Mouse (Mus musculus) lung, postnatal 0 days (tissue): Measurements from ENCODE around the gene Klk1b5. TPM values are rescaled to one million over a fixed set of nuclear protein-coding genes. Genes with fewer than 3 reads are reported as not detected.
"Not testable (repeated sequence)": the region's sequence is repeated elsewhere in the genome, so short reads cannot be mapped to it uniquely, and the experiment has no call there.

Experiments used
- ATAC-seq: fragments of 200-750 bp; cut with Nextera tagmentation; 2 replicates; pipeline ENCODE4 v1.8.0; 2017; ENCODE audit warnings: moderate library complexity
- DNase-seq: peaks from one replicate; pipeline ENCODE4 v3.0.0-alpha.2; 2016; ENCODE audit warnings: low spot score
- H3K27ac ChIP-seq: fragments of 300-500 bp; sonication (generic); 2 replicates; pipeline ENCODE4 v1.5.1; 2014; ENCODE audit warnings: antibody characterized with exemption, mild to moderate bottlenecking, low read length, mixed read lengths
- H3K27me3 ChIP-seq: fragments of 300-500 bp; sonication (generic); replicated peaks from 2 replicates; pipeline ENCODE4 v1.6.1; 2014; ENCODE audit warnings: low read length, mixed read lengths; ENCODE audit not compliant: insufficient read depth
- H3K36me3 ChIP-seq: fragments of 300-500 bp; sonication (generic); 2 replicates; pipeline ENCODE4 v1.6.1; 2014; ENCODE audit warnings: low read length, mixed read lengths; ENCODE audit not compliant: insufficient read depth
- H3K4me1 ChIP-seq: fragments of 300-500 bp; sonication (generic); 2 replicates; pipeline ENCODE4 v1.6.1; 2014; ENCODE audit warnings: antibody characterized with exemption, low read depth, low read length, mixed read lengths; ENCODE audit not compliant: insufficient read depth
- H3K4me2 ChIP-seq: fragments of 300-500 bp; sonication (generic); replicated peaks from 2 replicates; pipeline ENCODE4 v1.6.1; 2014; ENCODE audit warnings: low read depth, mild to moderate bottlenecking, low read length, moderate library complexity, mixed read lengths
- H3K4me3 ChIP-seq: fragments of 300-500 bp; sonication (generic); 2 replicates; pipeline ENCODE4 v1.5.1; 2014; ENCODE audit warnings: low read depth, low read length
- H3K9ac ChIP-seq: fragments of 300-500 bp; sonication (generic); replicated peaks from 2 replicates; pipeline ENCODE4 v1.6.1; 2014; ENCODE audit warnings: low read depth, mild to moderate bottlenecking
- H3K9me3 ChIP-seq: fragments of 300-500 bp; sonication (generic); 2 replicates; pipeline ENCODE4 v1.6.1; 2016; ENCODE audit warnings: low read length, mixed read lengths
- CTCF ChIP-seq: IDR thresholded peaks from 2 replicates; pipeline ENCODE4 v1.5.1; 2016; ENCODE audit warnings: antibody characterized with exemption, mild to moderate bottlenecking
- EP300 ChIP-seq: IDR thresholded peaks from 2 replicates; pipeline ENCODE4 v1.6.1; 2016; ENCODE audit warnings: antibody characterized with exemption, mild to moderate bottlenecking, control low read depth
- WGBS: fragments of 180-500 bp; shearing (Covaris S2); extraction: QIAGEN DNeasy Blood & Tissue Kit; methylation state at CpG from one replicate; pipeline ENCODE4 v1.1.7; 2014; 5-methylcytosine and 5-hydroxymethylcytosine counted together
- polyA plus RNA-seq: library from polyadenylated mRNA; unstranded; fragments of >200 nt; fragmentation: Nextera tagmentation; extraction: Ambion mirVana; gene quantifications from 2 replicates; pipeline ENCODE4 v1.2.1, GENCODE M21; 2015

Klk1b5 gene
- polyA plus RNA-seq, 1 experiment from 2014 or later = not detected

GRCm38 (mm10) chr7:44208307-44208706, 7.4 kb upstream of the Klk1b5 start:
- no peak overlapping the region for H3K27ac ChIP-seq
- H3K4me1 ChIP-seq = no peaks in the 10 kb centered on the region
- H3K9ac ChIP-seq = no peak overlapping the region
- DNase-seq (no peak), ATAC-seq (no peak)
- TF ChIP-seq EP300 (no peak), CTCF (no peak)
- H3K4me2 ChIP-seq = no peak overlapping the region
- 80% methylated on average over 3 of the region's 3 CpGs for WGBS
- no peak overlapping the region for H3K4me3 ChIP-seq
- H3K9me3 ChIP-seq = no peaks in the 10 kb centered on the region
- no peaks in the 10 kb centered on the region for H3K27me3 ChIP-seq
- H3K36me3 ChIP-seq = no peaks in the 10 kb centered on the region

- DNase-seq, H3K27me3 ChIP-seq, H3K4me2 ChIP-seq, H3K9ac ChIP-seq, H3K4me3 ChIP-seq, H3K27ac ChIP-seq, ATAC-seq, H3K36me3 ChIP-seq, H3K4me1 ChIP-seq, H3K9me3 ChIP-seq: not testable (repeated sequence)
- 56% methylated on average over 8 of the region's 10 CpGs for WGBS
These were observed 5.9 kb downstream of the Klk1b5 start for GRCm38 (mm10) chr7:44221601-44222000.

- not testable (repeated sequence) for H3K36me3 ChIP-seq, H3K4me3 ChIP-seq, H3K4me2 ChIP-seq, H3K27ac ChIP-seq, ATAC-seq, H3K9me3 ChIP-seq, DNase-seq, H3K4me1 ChIP-seq, H3K9ac ChIP-seq, H3K27me3 ChIP-seq
- 53% methylated on average over 6 of the region's 6 CpGs for WGBS
These were observed 6.6 kb downstream of the Klk1b5 start for GRCm38 (mm10) chr7:44222335-44222734.

- Histone ChIP-seq H3K4me2 (no peak within 1 kb of the TSS), H3K27ac (no peak within 1 kb of the TSS), H3K36me3 (no peaks in the 10 kb centered on the region), H3K4me3 (no peak within 1 kb of the TSS), H3K9me3 (no peaks in the 10 kb centered on the region), H3K27me3 (no peaks in the 10 kb centered on the region), H3K9ac (no peak within 1 kb of the TSS), H3K4me1 (no peaks in the 10 kb centered on the region)
- ATAC-seq = no peak
- TF ChIP-seq CTCF (no peak), EP300 (no peak)
- DNase-seq = no peak
- WGBS = 40% methylated on average over 1 of the region's 1 CpGs
These were observed 9.3 kb downstream of the Klk1b5 start, which contains the start of gene Klk1 for GRCm38 (mm10) chr7:44225076-44225475. TSS of gene Klk1 (plus strand) at chr7:44225360.

- H3K4me1 ChIP-seq = no peaks in the 10 kb centered on the region
- no peaks in the 10 kb centered on the region for H3K36me3 ChIP-seq
- no peak within 1 kb of the TSS for H3K27ac ChIP-seq
- H3K9ac ChIP-seq = no peak within 1 kb of the TSS
- no peak for TF ChIP-seq CTCF
- TF ChIP-seq EP300 = no peak
- 75% methylated on average over 3 of the region's 3 CpGs for WGBS
- no peaks in the 10 kb centered on the region for H3K9me3 ChIP-seq
- no peak within 1 kb of the TSS for H3K4me3 ChIP-seq
- DNase-seq = no peak
- no peaks in the 10 kb centered on the region for H3K27me3 ChIP-seq
- no peak for ATAC-seq
- H3K4me2 ChIP-seq = no peak within 1 kb of the TSS
These were observed 20.2 kb downstream of the Klk1b5 start, which contains the start of gene Gm36864 for GRCm38 (mm10) chr7:44235909-44236308. TSS of gene Gm36864 (plus strand) at chr7:44236177.

GRCm38 (mm10) chr7:44239913-44240312, 24.2 kb downstream of the Klk1b5 start:
- WGBS = 46% methylated on average over 2 of the region's 2 CpGs
- H3K27me3 ChIP-seq = no peaks in the 10 kb centered on the region
- ATAC-seq = no peak

GRCm38 (mm10) chr7:44240712-44241111, 25.0 kb downstream of the Klk1b5 start:
- Histone ChIP-seq H3K27ac (no peak overlapping the region), H3K4me2 (no peak overlapping the region), H3K4me1 (peaks cover 4% of the 10 kb centered on the region; the same call in 1 of the 2 replicates), H3K9me3 (no peaks in the 10 kb centered on the region), H3K9ac (no peak overlapping the region), H3K36me3 (no peaks in the 10 kb centered on the region), H3K27me3 (no peaks in the 10 kb centered on the region), H3K4me3 (no peak overlapping the region)
- TF ChIP-seq CTCF (no peak), EP300 (no peak)
- DNase-seq (no peak), ATAC-seq (no peak)
- 41% methylated on average over 1 of the region's 1 CpGs for WGBS

More at GRCm38 (mm10) chr7:44239913-44240312, 24.2 kb downstream of the Klk1b5 start:
- Histone ChIP-seq H3K4me3 (no peak overlapping the region), H3K27ac (no peak overlapping the region), H3K9ac (no peak overlapping the region), H3K9me3 (no peaks in the 10 kb centered on the region), H3K4me1 (no peaks in the 10 kb centered on the region), H3K36me3 (no peaks in the 10 kb centered on the region), H3K4me2 (no peak overlapping the region)
- DNase-seq = no peak
- TF ChIP-seq CTCF (no peak), EP300 (no peak)
